Mouse (Mus musculus) hindbrain, embryonic 14.5 days (tissue): ENCODE results near the gene Gm9573. TPM values are rescaled to one million over a fixed set of nuclear protein-coding genes. Genes with fewer than 3 reads are reported as not detected.

Experiments
- ATAC-seq: fragments of 200-750 bp; cut with Nextera tagmentation; 2 replicates; pipeline ENCODE4 v1.8.0; 2017; ENCODE audit warnings: moderate number of reproducible peaks, mild to moderate bottlenecking, moderate TSS enrichment, moderate library complexity; ENCODE audit not compliant: low FRiP score
- DNase-seq: peaks from one replicate; pipeline ENCODE4 v3.0.0-alpha.2; 2015; ENCODE audit warnings: low spot score
- H3K27ac ChIP-seq: fragments of 300-500 bp; sonication (generic); 2 replicates; pipeline ENCODE4 v1.5.1; 2014; ENCODE audit warnings: mild to moderate bottlenecking, moderate library complexity
- H3K27me3 ChIP-seq: fragments of 300-500 bp; sonication (generic); 2 replicates; pipeline ENCODE4 v1.6.1; 2014; ENCODE audit warnings: mild to moderate bottlenecking, low read length, mixed read lengths; ENCODE audit not compliant: control insufficient read depth, insufficient read depth
- H3K36me3 ChIP-seq: fragments of 300-500 bp; sonication (generic); replicated peaks from 2 replicates; pipeline ENCODE4 v1.6.1; 2014; ENCODE audit not compliant: control insufficient read depth, insufficient read depth
- H3K4me1 ChIP-seq: fragments of 300-500 bp; sonication (generic); replicated peaks from 2 replicates; pipeline ENCODE4 v1.6.1; 2014; ENCODE audit warnings: antibody characterized with exemption, low read length, mixed read lengths; ENCODE audit not compliant: control insufficient read depth, insufficient read depth
- H3K4me2 ChIP-seq: fragments of 300-500 bp; sonication (generic); replicated peaks from 2 replicates; pipeline ENCODE4 v1.6.1; 2014; ENCODE audit warnings: mild to moderate bottlenecking, moderate library complexity
- H3K4me3 ChIP-seq: fragments of 300-500 bp; sonication (generic); replicated peaks from 2 replicates; pipeline ENCODE4 v1.5.1; 2014; ENCODE audit warnings: mild to moderate bottlenecking, low read length
- H3K9ac ChIP-seq: fragments of 300-500 bp; sonication (generic); 2 replicates; pipeline ENCODE4 v1.6.1; 2014
- H3K9me3 ChIP-seq: fragments of 300-500 bp; sonication (generic); 2 replicates; pipeline ENCODE4 v1.6.1; 2016; ENCODE audit warnings: low read length; ENCODE audit not compliant: control insufficient read depth
- WGBS: fragments of 180-500 bp; shearing (Covaris S2); extraction: QIAGEN DNeasy Blood & Tissue Kit; methylation state at CpG from one replicate; pipeline ENCODE4 v1.1.7; 2014; 5-methylcytosine and 5-hydroxymethylcytosine counted together
- polyA plus RNA-seq: library from polyadenylated mRNA; unstranded; fragments of >200 nt; fragmentation: Nextera tagmentation; extraction: Ambion mirVana; gene quantifications from 2 replicates; pipeline ENCODE4 v1.2.1, GENCODE M21; 2014

The Gm9573 gene
- polyA plus RNA-seq, result not detected in 2 replicates

DNA sequence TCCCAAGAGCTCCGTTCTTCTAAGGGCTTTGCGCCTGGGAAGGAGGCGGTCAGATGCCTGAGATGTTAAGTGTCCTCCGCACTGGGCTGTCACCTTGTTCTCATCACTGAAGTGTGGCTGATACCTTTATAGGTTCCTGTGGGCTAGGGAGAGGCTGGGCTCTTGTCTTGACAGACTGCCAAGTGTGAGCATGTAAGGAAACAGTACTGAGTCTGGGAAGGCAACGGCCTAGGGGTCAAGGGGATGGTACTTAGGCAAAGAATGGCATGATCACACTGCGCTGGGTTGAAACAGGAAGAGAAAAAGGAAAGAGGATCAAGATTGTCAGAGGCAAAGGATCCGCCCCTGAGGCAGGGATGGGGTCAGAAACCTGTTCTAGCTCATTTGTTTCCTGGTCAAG is at the start of gene Gm9573:
Gene Gm9573 (minus strand): TSS at position 101 of the 400 bp plus-strand sequence.
- H3K4me2 ChIP-seq, result no peak within 1 kb of the TSS
- no peak for DNase-seq
- no peaks in the 10 kb centered on the region for H3K36me3 ChIP-seq
- H3K9ac ChIP-seq, result no peak within 1 kb of the TSS
- no peaks in the 10 kb centered on the region for H3K9me3 ChIP-seq
- no peaks in the 10 kb centered on the region for H3K27me3 ChIP-seq
- no peaks in the 10 kb centered on the region for H3K4me1 ChIP-seq
- no peak within 1 kb of the TSS for H3K27ac ChIP-seq
- WGBS, result 88% methylated on average over 7 of the region's 7 CpGs
- H3K4me3 ChIP-seq, result no peak within 1 kb of the TSS
- ATAC-seq, result no peak

DNA sequence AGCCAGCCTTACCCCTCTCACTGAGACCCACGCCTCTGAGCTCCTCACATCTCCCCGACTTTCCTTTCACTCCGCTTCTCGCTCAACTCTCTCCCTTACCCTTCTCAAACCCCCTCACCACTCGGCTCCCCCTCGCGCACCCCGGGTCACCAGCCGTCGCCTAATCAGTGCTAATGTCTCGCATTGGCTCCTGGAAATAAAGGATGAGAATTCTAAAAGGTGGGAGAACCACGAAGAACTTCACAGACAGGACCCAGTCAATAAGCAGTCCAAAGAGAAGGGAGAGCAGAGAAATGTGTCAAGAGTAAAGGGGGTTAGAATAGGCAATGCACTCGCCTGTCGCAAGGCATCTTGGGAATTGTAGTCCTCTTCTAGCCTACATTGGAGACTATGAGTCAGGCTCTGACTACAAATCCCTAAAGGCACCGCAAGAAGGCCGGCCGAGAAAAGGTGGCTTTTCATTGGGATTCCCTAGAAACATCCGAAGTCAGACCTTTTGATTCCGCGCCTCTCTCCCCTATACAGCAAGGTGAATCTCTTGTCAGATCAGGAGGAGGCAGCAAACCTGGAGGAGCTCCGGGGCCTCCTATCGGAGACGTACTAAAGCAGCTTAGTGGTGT is 47.1 kb upstream of the Gm9573 start, which contains the start of gene Gtf2h4:
Gene Gtf2h4 (minus strand): TSS at position 324 of the 620 bp plus-strand sequence.
- 0 out of 2 replicates have a peak, but pooled peaks cover 4% of the 10 kb centered on the region for H3K36me3 ChIP-seq
- no peaks in the 10 kb centered on the region for H3K9me3 ChIP-seq
- H3K4me2 ChIP-seq, result peak within 1 kb of the TSS; percentile 75
- 2% methylated on average over 23 of the region's 23 CpGs for WGBS
- peak within 1 kb of the TSS; percentile 78 for H3K9ac ChIP-seq
- peak; percentile 97 for ATAC-seq
- 0 out of 2 replicates have a peak within 1 kb of the TSS, but pooled peaks have one; percentile 14 for H3K27ac ChIP-seq
- peaks cover 7% of the 10 kb centered on the region; the same call in 1 of the 2 replicates for H3K4me1 ChIP-seq
- peak; percentile 96 for DNase-seq
- peak within 1 kb of the TSS; percentile 61 for H3K4me3 ChIP-seq
- no peaks in the 10 kb centered on the region for H3K27me3 ChIP-seq

DNA sequence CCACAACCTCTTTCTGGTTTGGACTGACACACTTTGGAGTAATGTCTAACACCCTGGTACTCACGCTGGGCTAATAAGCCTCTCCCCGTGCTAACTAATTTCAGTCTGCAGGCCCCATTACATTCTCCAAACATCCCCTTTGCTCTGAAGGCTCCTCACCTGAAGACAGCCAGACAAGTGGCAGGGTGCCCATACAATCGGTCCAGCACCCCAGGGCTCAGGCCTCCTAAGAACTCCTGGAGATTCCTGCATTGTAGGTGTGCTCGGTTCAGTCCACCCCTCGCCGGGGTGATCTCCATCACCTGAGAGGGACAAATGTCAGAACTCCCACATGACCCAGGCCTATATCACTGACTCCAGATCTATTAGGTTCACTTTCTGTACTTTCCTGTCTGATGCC is 46.1 kb upstream of the Gm9573 start:
- H3K36me3 ChIP-seq, result 0 out of 2 replicates have a peak, but pooled peaks cover 4% of the 10 kb centered on the region
- no peak for ATAC-seq

DNA sequence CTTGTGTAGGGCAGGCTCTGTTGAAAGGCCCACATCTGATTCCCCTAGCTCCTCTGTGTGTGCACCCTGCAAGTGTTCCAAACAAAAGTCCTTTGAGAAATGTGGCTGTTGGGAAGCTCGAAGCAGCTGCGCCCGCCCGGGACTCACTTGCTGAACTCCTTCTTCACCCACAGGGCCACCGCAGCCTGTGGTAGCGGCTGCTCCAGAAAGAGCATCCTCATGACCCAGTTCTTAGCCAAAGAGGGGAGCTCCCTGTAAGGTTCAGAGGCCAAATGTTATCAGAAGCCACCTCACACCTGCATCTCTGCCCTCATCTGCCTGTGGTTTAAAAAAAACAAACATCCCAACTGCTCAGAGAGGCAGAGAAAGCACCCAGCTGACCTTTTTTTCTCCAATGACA is 45.4 kb upstream of the Gm9573 start:
- 93% methylated on average over 6 of the region's 6 CpGs for WGBS
- H3K9me3 ChIP-seq, result no peaks in the 10 kb centered on the region
- H3K36me3 ChIP-seq, result 0 out of 2 replicates have a peak, but pooled peaks cover 4% of the 10 kb centered on the region
- no peak overlapping the region for H3K27ac ChIP-seq
- H3K4me1 ChIP-seq, result peaks cover 16% of the 10 kb centered on the region; the same call in 1 of the 2 replicates
- ATAC-seq (no peak), DNase-seq (no peak)
- no peak overlapping the region for H3K4me3 ChIP-seq
- no peak overlapping the region for H3K4me2 ChIP-seq
- no peaks in the 10 kb centered on the region for H3K27me3 ChIP-seq
- no peak overlapping the region for H3K9ac ChIP-seq

More for the DNA sequence above, 46.1 kb upstream of the Gm9573 start:
- Histone ChIP-seq H3K9ac (peak overlapping the region; percentile 78), H3K4me2 (peak overlapping the region; percentile 75), H3K9me3 (no peaks in the 10 kb centered on the region), H3K4me3 (no peak overlapping the region; the same call in 1 of the 2 replicates), H3K27me3 (no peaks in the 10 kb centered on the region), H3K27ac (no peak overlapping the region), H3K4me1 (peaks cover 13% of the 10 kb centered on the region; the same call in 1 of the 2 replicates)
- no peak for DNase-seq
- 92% methylated on average over 6 of the region's 6 CpGs for WGBS

DNA sequence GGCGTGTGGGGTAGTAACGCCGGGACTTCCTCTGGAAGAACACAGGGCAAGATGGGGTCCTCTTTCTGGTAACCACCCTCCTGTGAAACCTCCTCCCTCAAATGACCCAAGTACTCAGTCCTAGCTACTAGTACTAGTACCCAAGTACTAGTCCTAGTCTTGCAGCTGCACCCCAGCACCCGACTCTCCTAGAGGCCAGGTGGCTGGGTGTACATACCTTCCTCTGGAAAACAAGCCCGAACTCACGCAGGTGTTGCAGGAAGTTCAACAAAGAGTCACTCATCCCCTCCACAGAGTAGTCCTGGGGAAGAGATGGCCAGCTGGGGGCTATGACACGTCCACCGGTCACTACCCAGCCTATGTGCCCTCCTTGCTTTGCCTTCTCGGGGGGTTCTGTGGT is 43.3 kb upstream of the Gm9573 start:
- H3K36me3 ChIP-seq, result 0 out of 2 replicates have a peak, but pooled peaks cover 4% of the 10 kb centered on the region
- H3K27ac ChIP-seq, result no peak overlapping the region
- no peak overlapping the region for H3K4me3 ChIP-seq
- H3K9ac ChIP-seq, result no peak overlapping the region
- H3K4me1 ChIP-seq, result peaks cover 21% of the 10 kb centered on the region; the same call in 1 of the 2 replicates
- no peak overlapping the region for H3K4me2 ChIP-seq
- no peaks in the 10 kb centered on the region for H3K27me3 ChIP-seq
- 94% methylated on average over 9 of the region's 9 CpGs for WGBS
- no peaks in the 10 kb centered on the region for H3K9me3 ChIP-seq
- ATAC-seq (no peak), DNase-seq (no peak)

DNA sequence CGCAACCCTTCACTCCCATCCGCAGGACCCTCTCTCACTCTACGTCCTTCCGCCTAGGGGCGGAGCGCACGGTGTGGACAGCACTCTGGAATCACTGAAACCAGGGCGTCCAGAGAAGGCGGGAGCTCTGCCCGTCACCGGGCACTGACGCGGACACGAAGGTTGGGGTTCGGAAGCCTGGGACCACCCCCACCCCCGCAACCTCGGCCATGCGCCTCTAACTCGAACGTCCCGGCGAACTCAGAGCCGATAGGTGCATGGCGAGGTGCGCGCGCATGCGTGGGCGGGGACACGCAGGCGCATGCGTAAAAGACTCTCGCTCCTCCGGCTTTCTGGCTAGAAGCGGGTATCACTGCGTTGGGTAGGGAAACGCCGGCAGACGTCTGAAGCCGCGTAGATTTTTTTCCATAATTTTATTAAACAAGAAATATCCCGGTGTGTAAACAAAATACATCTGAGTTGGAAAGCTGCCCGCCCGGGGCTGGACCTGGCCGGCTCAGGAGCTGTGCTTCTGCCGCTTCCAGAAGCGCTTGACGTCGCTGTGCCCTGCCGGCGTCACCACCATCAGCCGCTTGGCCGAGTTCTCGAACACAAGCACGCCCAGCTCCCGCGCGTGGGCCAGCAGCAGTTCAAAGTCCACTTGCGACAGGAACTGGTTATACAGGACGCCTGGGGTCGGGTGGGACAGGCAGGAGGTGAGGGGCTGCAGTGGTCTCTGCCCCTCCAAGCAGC is 41.1 kb upstream of the Gm9573 start, which contains the start of gene Vars2:
Gene Vars2 (minus strand): TSS at position 259 of the 732 bp plus-strand sequence.
- Histone ChIP-seq H3K27ac (peak within 1 kb of the TSS; percentile 80), H3K27me3 (no peaks in the 10 kb centered on the region), H3K9me3 (no peaks in the 10 kb centered on the region), H3K4me3 (peak within 1 kb of the TSS; percentile 71), H3K9ac (peak within 1 kb of the TSS; percentile 75), H3K36me3 (peaks cover 14% of the 10 kb centered on the region), H3K4me1 (peaks cover 14% of the 10 kb centered on the region; the same call in 1 of the 2 replicates), H3K4me2 (peak within 1 kb of the TSS; percentile 96)
- peak; percentile 91 for ATAC-seq
- DNase-seq, result peak; percentile 99
- WGBS, result under 1% methylated on average over 61 of the region's 61 CpGs

DNA sequence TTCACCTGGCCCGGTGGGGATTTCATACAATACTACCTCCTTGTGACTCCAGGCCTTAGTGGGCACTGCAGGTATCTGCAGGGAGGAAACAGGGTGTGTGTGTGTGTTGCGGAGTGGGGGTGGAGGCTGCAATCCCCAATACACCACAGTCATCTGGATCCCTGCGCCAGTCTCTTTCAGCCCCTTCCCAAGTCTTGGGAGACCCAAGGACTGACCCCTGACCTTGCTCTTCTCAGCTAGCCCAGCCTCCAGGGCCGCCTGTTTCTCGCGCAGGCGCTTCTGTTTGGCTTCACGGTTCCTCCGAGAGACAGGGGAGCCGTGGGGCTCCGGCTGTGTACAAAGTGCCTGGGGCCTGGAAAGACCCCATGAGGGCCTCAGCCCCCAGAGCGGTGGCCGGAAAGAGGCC is 40.4 kb upstream of the Gm9573 start:
- 5% methylated on average over 13 of the region's 13 CpGs for WGBS
- peak; percentile 46; the same call in 1 of the 2 replicates for ATAC-seq
- H3K4me1 ChIP-seq, result peaks cover 14% of the 10 kb centered on the region; the same call in 1 of the 2 replicates
- no peak for DNase-seq
- H3K9me3 ChIP-seq, result no peaks in the 10 kb centered on the region
- H3K4me3 ChIP-seq, result peak overlapping the region; percentile 71
- peak overlapping the region; percentile 80 for H3K27ac ChIP-seq
- H3K9ac ChIP-seq, result peak overlapping the region; percentile 75
- H3K4me2 ChIP-seq, result peak overlapping the region; percentile 96
- H3K27me3 ChIP-seq, result no peaks in the 10 kb centered on the region
- peaks cover 16% of the 10 kb centered on the region for H3K36me3 ChIP-seq

DNA sequence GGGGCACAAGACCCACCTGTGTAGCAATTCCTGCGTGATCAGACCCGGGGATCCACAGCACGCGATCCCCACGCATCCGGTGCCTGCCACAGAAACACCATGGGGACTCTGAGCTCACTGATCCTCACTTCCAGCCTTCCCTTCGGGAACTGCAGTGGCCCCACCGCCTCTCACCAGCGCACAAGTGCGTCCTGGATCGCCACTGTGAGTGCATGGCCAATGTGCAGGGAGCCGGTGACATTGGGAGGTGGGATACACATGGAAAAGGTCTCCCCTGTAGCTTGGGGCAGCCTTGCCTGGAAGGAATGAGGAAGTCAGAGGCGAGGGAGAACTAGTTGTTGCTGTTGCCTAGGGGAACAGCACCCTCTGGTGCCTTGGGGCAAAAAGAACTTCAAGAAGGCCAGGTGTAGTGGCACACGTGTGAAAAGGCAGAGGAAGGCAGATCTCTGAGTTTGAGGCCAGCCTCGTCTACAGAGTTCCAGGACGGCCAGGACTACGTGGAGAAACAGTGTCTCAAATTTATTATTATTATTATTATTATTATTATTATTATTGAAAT is 39.6 kb upstream of the Gm9573 start:
- DNase-seq (no peak), ATAC-seq (no peak)
- H3K4me1 ChIP-seq, result peaks cover 14% of the 10 kb centered on the region; the same call in 1 of the 2 replicates
- H3K9ac ChIP-seq, result 0 out of 2 replicates have a peak overlapping the region, but pooled peaks have one; percentile 75
- H3K4me2 ChIP-seq, result peak overlapping the region; percentile 96; the same call in 1 of the 2 replicates
- no peak overlapping the region for H3K4me3 ChIP-seq
- WGBS, result 81% methylated on average over 17 of the region's 17 CpGs
- H3K9me3 ChIP-seq, result no peaks in the 10 kb centered on the region
- H3K27me3 ChIP-seq, result no peaks in the 10 kb centered on the region
- H3K27ac ChIP-seq, result no peak overlapping the region
- peaks cover 24% of the 10 kb centered on the region for H3K36me3 ChIP-seq

DNA sequence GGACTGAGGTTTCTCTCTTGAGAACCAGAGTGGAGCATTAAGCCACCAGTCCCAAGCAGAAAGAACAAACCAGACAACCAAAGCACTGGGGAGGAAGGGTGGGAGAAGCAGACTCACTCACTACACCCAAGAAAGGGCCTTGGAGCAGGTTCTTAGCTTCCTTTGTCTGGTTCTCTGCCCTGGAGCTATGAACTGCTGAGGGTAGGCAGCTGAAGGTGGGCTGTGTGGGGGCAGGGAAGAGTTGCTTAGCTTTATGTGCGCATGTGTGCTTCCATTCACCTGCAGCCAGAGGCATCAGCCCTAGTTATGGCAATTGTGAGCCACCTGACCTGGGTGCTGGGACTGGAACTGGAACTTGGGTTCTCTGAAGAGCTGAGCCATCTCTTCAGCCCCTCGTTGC is 26.6 kb upstream of the Gm9573 start:
- H3K4me1 ChIP-seq, result no peaks in the 10 kb centered on the region
- H3K9me3 ChIP-seq, result no peaks in the 10 kb centered on the region
- DNase-seq (no peak), ATAC-seq (no peak)
- no peak overlapping the region for H3K9ac ChIP-seq
- no peak overlapping the region for H3K27ac ChIP-seq
- H3K27me3 ChIP-seq, result no peaks in the 10 kb centered on the region
- WGBS, result 88% methylated on average over 2 of the region's 2 CpGs
- no peak overlapping the region for H3K4me3 ChIP-seq
- H3K36me3 ChIP-seq, result peaks cover 25% of the 10 kb centered on the region
- H3K4me2 ChIP-seq, result no peak overlapping the region
